Mouse (Mus musculus): ENCODE measurements at regions not wholly inside any gene's neighbourhood (a gene's known extent, or its start where the extent isn't known, plus 50 kb on each side); places are given as distances from the start of the nearest gene placed in this dataset.
"Not testable (repeated sequence)": the region's sequence is repeated elsewhere in the genome, so short reads cannot be mapped to it uniquely, and the experiment has no call there.

GRCm38 (mm10) chr8:18000750-18001149 lies 977.3 kb downstream of the Defb40 start:
- DNase-seq, result no peak

DNA sequence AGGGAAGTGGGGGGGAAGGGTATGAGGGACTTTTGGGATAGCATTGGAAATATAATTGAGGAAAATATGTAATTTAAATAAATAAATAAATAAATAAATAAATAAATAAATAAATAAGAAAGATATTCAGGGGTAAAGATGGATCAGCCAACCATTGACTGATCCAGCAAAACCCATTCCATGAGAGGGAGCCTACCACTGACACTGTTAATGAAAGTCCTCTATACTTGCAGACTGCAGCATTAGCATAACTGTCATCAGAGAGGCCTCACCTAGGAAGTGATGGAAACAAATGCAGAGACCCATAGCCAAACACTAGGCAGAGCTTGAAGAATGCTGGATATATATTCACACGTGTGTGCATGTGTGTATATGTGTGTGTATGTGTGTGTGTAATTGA lies 993.3 kb downstream of the Defb40 start:
- no peak for DNase-seq

DNA sequence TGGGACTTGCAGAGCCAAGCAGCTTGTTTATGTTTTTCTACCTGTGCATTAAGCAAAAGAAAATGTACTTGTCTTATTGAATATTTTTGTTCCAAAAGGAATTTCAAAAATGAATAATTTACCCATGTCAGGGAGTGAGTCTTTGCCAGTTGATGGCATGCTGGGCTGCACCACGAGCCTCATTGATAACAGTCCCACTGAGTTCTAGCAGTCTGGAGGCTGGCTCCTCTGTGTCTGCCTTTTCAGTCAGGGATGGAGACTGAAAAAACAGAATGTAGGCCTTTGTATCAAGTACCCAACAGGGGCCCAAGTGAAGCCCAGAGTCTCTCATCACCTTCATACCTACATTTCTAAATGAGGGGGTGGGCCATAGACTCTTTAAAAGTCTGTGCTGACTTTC lies 1029.2 kb downstream of the Defb40 start:
- no peak for DNase-seq

- DNase-seq, result no peak
These were observed 1029.8 kb downstream of the Defb40 start for GRCm38 (mm10) chr8:17948053-17948834.

- DNase-seq, result no peak
These were observed 1043.4 kb downstream of the Defb40 start for GRCm38 (mm10) chr8:17934696-17935095.

- no peak for DNase-seq
These were observed 1068.7 kb downstream of the Defb40 start for GRCm38 (mm10) chr8:17909316-17909715.

GRCm38 (mm10) chr8:17888598-17888997 lies 1089.5 kb downstream of the Defb40 start:
- not testable (repeated sequence) for DNase-seq

- no peak for DNase-seq
These were observed 1114.7 kb downstream of the Defb40 start for GRCm38 (mm10) chr8:17863388-17863787.

Data from cerebellum, adult 9-11 months (tissue).